Mouse (Mus musculus): ENCODE results near the gene Il2rg. TPM values are rescaled to one million over a fixed set of nuclear protein-coding genes. Genes with fewer than 3 reads are reported as not detected.

The Il2rg gene
- polyA plus RNA-seq, 2 experiments from 2014 or later, result 1,410 to 1,592 TPM

DNA sequence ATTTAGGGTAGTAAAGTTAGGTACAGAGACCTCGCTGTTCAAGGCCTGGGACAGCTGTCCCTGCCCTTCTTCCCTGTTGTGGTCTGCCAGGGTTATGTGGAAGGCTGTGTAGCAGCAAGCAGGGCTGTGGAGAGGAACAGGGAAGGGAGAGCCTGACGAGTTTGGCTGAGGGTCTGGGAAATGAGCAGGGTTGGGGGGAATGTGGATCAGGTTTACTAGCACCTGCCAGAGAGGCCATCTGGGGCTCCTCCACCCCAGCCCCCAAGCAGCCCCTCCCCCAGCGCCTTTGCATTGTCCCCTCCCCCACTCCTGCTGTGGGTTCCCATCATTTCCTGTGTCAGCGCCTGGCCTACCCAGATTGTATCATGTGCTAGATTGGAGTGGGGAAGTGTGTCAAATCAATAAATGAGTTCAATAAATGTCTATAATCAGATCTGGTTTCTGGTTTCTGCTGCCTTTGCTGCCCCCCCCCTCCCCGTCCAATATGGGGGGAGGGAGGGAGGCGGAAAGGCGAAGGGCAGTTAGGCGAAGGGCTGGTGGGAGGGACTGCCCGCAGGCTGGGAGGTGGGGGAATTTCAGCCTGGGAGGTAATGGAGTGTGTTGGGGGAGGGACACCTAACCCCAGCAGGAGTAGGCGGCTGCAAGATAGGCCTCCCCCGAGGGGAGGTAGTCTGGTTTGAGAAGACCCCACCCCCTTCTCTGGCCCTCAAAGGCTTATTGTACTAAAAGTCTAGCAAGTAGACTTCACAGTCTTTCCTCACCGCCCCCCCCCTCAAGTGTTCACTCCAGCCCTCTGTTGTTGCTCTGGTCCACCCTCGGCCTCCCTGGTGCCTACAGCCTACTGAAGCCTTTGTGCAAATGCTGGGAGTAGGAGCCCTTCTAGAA lies 7.4 kb downstream of the Il2rg start:
- no peak for ATAC-seq

DNA sequence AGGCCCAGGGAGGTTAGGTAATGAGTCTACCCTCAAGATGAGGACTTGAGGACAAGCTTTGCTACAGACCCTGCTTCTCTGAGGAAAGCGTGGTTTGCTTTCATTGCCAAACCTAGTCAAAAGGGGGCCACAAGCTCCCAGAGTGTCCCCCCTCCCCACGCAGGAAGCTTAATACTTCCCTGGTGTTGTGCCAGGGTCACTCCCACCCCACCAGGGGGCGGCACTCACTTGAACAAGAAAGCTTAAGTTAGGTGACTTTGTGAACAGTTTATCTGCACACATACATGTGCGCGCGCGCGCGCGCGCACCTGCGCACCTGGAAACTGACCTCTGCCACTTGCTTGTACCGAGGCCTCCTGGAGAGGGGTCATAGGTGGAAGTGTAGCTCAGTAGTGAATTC lies 11.5 kb downstream of the Il2rg start:
- ATAC-seq, result no peak

DNA sequence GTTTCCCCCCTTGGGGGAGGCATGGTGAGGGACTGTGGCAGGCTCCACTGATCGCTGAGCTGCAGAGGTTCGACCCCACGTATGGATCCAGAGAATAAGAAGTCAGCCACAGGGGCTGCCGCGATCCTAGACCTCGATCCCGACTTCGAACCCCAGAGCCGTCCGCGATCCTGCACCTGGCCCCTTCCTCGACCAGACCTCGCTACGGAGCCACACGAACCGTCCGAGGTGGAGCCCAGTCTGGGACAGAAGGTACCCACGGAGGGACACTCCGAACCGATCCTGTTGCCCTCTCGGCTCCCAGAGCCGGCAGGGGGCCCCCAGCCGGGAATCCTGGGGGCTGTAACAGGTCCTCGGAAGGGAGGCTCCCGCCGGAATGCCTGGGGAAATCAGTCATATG lies 13.3 kb downstream of the Il2rg start:
- ATAC-seq, result peak; percentile 10

DNA sequence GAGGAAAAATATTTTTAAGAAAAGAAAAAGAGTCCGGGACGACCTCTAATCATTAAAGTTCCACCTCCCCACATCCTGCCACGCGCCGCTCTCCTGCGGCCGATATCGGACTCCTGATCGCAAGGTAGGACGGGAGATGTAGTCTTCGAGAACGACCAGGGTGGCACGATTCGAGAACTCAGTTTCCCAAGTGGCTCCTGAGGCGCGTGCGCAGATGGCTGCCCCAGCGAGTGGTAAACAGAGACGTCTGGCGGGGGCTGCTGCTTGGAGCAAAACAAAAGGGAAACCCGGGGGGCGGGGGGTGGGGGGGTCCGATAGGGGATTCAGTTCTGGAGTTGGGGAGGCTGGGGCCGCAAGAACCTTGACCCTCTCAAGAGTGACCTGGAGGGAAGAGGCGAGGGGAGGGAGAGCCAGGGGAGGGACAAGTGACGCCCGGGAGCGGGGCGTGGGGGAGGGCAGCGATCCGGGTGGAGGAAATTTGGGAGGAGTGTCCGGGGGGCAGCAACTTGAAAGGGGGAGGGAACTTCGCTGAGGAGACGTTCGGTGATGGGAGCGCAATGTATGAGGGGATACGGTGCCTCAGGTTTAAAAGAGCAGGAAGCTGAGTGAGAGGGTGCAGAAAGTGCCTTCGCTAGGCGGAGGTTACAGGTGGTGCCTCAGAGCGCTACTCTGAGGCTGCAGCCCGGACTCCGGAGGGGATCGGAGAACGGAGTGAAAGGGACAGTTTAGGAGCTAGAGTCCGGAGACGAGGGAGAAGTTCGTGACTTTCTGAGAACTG lies 13.9 kb downstream of the Il2rg start, which contains the start of gene Foxo4:
Foxo4 (plus strand) TSS at position 577 of the 778 bp plus-strand sequence.
- peak; percentile 81 for ATAC-seq

DNA sequence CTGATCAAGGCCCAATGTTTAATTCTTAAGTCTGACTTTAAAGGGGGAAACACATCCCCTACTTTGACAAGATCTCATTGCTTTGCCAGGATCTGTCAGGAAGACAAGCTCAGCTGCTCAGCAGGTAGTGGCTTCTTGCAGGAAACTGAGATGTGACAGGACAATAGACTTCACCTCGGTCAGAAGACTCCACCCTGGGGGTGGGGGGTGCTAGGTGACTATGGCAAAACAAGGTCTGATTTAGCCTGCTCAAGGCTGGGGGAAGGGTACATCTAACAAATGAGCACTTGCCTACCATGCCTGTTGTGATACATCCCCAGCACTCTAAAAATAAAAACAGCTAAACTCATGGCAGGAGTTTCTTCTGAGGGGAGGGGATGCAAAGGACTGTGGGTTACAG lies 23.0 kb downstream of the Il2rg start:
- no peak for ATAC-seq

DNA sequence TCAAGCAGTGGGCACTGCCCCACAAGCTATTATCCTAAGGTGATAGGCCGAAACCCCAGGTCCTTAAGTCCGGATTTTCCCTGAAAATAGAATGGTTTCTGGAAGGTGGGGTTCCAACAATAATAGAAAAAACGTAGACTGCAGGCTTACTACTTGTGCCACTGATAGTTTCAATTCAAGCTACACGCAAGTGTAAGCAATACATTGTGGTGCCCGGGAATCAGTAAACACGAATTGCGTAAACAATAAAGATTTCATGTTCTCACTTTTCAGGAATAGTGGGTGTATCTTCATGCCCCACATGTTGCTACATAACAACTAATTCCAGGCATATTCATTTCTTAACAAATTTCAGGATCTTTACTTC lies 45.3 kb downstream of the Il2rg start:
- ATAC-seq, result no peak

DNA sequence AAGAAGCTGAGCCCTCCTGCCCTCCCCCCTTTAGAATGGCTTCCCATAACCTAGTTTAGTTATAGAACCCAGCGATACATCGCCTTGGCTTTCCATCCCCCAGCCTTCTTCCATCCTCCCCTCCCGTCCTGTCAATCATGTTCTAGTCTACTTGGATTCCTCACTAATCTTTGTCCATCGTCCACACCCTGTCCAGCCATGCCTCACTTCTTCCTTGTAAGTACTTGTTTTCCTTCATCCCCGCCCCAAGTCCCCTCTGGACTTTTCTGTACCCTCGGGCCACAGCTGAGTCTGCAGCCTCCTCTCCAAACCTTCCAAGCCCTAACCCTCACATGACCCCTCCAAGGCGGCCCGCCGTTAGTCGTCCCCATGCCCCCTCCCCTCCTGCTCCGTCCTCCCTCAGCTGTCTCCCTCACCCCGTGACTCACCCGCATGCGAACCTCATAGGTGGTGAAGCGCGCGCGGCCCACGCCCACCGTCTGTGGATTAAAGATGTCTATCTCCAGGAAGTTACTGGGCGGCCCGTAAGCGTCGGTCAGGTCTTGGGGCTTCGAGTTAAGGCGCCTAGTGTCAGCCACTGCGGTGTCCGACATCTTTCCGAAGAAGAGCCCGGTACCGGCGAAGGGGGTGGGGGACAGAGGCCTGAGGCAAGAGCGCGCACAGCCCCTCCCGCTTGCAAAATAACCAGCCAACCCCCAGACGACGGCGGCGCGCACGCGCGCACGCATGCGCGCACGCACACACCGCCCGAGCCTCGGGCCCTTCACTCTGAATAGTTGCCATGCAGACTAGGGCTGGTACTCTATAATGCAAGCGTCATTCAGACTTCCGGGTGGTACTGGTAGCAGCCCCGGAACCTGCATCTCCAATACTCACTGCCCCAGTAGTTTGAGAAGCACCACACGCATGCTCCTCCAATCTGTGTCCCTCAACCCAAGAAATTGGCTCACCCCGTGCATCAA lies 45.9 kb downstream of the Il2rg start, which contains the start of gene Snx12:
Snx12 (minus strand) TSS at position 730 of the 962 bp plus-strand sequence.
- ATAC-seq, result peak; percentile 91

Other genes starting within 250 kb of the Il2rg start
- gene Tex11, start 208.6 kb downstream of the Il2rg start, polyA plus RNA-seq (2017; shearing (Covaris generic)), result under 1 TPM in 1 of 2 experiments, not detected in 1; 0.15 TPM
- not detected for gene Slc7a3, start 182.2 kb downstream of the Il2rg start, polyA plus RNA-seq (2017; shearing (Covaris generic))
- 10 to 100 TPM; 53.4 to 57.9 TPM for gene Snx12, start 45.7 kb downstream of the Il2rg start, polyA plus RNA-seq (2017; shearing (Covaris generic))
- 1 to 10 TPM; 3.5 to 4.3 TPM for gene Foxo4, start 13.7 kb downstream of the Il2rg start, polyA plus RNA-seq (2017; shearing (Covaris generic))
- gene Gm614, start 4.3 kb downstream of the Il2rg start, polyA plus RNA-seq (2017; shearing (Covaris generic)), result 1 to 10 TPM; 2.8 to 3.5 TPM
- not detected for gene Gm20489, start 768 bp upstream of the Il2rg start, polyA plus RNA-seq (2017; shearing (Covaris generic))
- gene Med12, start 5.8 kb upstream of the Il2rg start, polyA plus RNA-seq (2017; shearing (Covaris generic)), result 10 to 100 TPM; 61.4 to 95.8 TPM
- gene Nlgn3, start 30.9 kb upstream of the Il2rg start, polyA plus RNA-seq (2017; shearing (Covaris generic)), result under 1 TPM in 1 of 2 experiments, not detected in 1; 0.33 TPM
- not detected for gene Gjb1, start 108.1 kb upstream of the Il2rg start, polyA plus RNA-seq (2017; shearing (Covaris generic))
- gene Zmym3, start 152.6 kb upstream of the Il2rg start, polyA plus RNA-seq (2017; shearing (Covaris generic)), result 10 to 100 TPM in 1 of 2 experiments, 1 to 10 TPM in 1; 9.2 to 15.3 TPM
- gene Nono, start 161.1 kb upstream of the Il2rg start, polyA plus RNA-seq (2017; shearing (Covaris generic)), result 100 to 1,000 TPM; 322 to 342 TPM
- gene Itgb1bp2, start 180.8 kb upstream of the Il2rg start, polyA plus RNA-seq (2017; shearing (Covaris generic)), result 1 to 10 TPM in 1 of 2 experiments, under 1 TPM in 1; 0.61 to 1.0 TPM